ENCODE assay signal across 16 mouse cellular contexts in genomic region chr1:171660423-171660822, GRCm38 (mm10). TPM values are rescaled to one million over a fixed set of nuclear protein-coding genes. Genes with fewer than 3 reads are reported as not detected.
"Had no signal": no experiment of that assay in that cellular context is flagged by ENCODE, and none has a peak within 500 bp of the region (broad histone marks: within the 10 kb centered on the region; RNA-seq: fewer than 3 reads in every experiment).

No protein-coding gene starts in this region.

- H3K36me3 ChIP-seq: intestine, embryonic 15.5 days; limb, embryonic 12.5 days; midbrain, embryonic 15.5 days; neural tube, embryonic 13.5 days; stomach, embryonic 15.5 days had no signal

- ATAC-seq: intestine, embryonic 15.5 days; midbrain, embryonic 15.5 days had no signal

- H3K27me3 ChIP-seq: intestine, embryonic 15.5 days; limb, embryonic 12.5 days; midbrain, embryonic 15.5 days; neural tube, embryonic 13.5 days; stomach, embryonic 15.5 days had no signal

- DNase-seq: kidney, adult 18-20 months; kidney, postnatal 10 days; liver; lung, adult 2 months; lung, postnatal 10 days; retina, postnatal 1 day; right cerebral cortex, postnatal 4 days; spleen, adult 18-20 months had no signal

RNA-seq across cellular contexts. Expression of gene Slamf7, which starts 7.6 kb away (rescaled TPM):
- total RNA-seq: layer of hippocampus, postnatal 25 days; left cerebral cortex, postnatal 36 days had no signal

RNA-seq across cellular contexts. Expression of gene Ly9, which starts 53.2 kb away (rescaled TPM):
- total RNA-seq: left cerebral cortex, adult 2 months; left cerebral cortex, postnatal 36 days had no signal
